Mouse (Mus musculus) gastrocnemius, postnatal 10 days (tissue): Measurements from ENCODE around the gene Atp1a2. TPM values are rescaled to one million over a fixed set of nuclear protein-coding genes. Genes with fewer than 3 reads are reported as not detected.

Source experiments
- DNase-seq: peaks from one replicate; pipeline ENCODE4 v3.0.0; 2021; ENCODE audit warnings: mixed read lengths
- total RNA-seq, 2 experiments: library from RNA; stranded (reverse); gene quantifications; 2 replicates each; pipeline ENCODE4 v1.2.3; 2021

Atp1a2 gene
- total RNA-seq, 2 experiments from 2014 or later: 695 to 761 TPM

DNA sequence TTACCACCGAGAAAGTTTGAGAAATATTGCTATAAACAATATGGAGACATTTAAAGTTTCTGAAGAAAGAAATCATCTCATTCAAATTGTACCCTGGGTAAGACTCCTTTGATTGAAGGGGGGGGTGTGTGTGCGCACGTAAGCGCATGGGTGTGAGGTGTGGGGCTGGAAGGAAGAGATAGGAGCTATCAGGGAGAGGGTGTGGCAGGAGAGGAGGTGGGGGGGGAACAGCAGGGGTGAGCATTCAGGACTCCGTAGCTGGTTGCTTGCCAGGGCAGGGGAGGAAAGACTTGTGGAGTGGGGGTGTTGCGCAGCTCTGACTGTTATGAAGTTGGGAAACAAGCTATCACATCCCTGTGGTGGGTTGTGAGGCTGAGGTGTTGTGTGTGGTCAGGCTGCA, 6.6 kb upstream of the Atp1a2 start:
- DNase-seq: no peak

DNA sequence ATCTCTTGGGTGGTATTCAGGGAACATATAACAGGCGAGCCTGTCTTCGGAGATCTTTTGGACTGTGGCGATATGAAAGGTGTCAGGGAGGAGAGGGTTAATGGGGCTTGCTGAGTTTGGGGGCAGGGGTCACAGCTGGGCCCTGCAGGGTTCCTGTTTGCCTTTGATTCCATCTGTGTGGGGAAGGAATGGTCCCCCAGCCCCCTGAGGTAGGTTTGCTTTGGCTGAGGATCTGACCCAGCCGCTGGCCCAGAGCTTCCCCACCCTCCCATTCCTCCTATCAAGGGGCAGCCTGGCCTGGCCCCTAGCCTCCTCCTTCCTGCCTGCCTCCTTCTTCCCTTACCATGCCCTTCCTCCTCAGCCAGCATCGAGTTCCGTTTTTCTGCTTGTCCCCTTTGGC, 5.0 kb upstream of the Atp1a2 start:
- no peak for DNase-seq

DNA sequence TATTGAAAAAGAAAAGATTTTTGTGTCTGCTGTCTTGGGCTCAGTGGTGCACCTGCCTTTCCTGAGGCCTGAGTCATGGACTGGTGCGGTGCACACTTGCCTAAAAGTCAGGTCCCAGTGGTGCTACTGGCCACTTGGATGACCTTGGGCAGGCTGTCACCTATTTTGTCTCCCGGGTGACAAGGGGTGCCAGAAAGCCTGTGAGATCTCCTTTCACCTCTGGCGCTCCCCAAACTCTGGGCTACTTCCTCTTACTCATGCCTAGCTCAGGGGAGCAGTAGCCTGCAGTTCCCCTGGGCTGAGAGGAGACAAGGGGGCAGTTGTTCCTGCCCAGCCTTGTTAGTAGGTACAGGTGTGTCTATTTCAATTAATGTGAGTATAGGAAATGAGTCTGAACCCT, 4.4 kb upstream of the Atp1a2 start:
- DNase-seq: no peak

DNA sequence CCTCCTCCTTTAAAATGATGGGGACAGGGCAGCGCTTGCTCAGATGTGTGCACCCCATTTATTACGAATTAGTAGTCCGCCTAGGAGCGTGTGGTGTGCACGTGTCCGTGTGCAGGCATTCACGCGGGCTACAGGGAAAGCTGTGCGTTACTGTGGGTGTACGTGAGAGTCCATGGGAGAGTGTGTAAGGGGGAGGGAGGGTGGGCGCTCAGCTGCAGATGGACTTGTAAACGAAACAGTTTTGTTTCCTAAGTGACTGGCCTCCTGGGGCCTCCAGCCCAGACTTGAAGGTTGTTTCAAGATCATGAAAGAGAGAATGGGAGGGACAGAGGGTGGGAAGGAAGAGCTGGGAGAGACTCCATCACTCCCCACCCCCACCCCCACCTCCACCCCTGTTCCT, 3.3 kb upstream of the Atp1a2 start:
- no peak for DNase-seq

DNA sequence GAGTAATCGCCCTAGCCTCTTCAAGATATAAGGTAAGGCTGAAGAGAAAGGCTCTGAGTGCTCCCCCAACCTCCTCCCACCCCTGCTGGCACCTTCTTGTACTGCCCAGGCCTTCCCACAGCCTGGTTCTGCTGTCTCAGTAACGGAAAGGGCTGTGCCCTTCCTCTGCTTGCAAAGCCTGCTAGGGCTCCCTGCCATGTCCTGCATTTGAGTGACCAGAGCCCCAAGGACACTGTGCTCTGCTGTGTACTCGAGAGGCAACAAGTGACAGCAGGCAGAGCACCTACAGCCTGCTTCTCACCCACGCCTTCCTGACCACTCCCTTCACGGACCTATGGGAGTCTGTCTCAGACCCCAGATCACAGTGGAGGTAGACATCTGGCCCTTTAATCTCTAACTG, 2.4 kb upstream of the Atp1a2 start:
- DNase-seq: no peak

DNA sequence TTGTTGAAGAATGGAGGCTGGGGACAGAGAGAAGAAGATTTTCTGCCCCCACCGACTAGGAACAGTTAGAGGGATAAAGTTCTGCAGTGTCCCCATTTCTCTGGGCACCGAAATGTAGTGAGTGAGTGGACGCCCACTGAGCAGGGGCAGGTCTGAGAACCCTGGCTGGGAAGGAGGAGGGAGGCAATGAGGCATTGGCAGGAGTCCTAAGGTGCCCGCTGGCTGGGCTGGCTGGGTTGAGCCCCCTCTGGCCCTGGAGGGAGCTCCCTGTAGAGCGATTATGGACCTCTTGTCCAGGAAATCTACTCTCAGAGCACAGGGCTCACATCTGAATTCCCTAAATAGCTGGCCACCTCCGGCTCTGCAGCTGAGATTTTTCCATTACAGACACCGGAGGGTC, 1.7 kb upstream of the Atp1a2 start:
- no peak for DNase-seq

DNA sequence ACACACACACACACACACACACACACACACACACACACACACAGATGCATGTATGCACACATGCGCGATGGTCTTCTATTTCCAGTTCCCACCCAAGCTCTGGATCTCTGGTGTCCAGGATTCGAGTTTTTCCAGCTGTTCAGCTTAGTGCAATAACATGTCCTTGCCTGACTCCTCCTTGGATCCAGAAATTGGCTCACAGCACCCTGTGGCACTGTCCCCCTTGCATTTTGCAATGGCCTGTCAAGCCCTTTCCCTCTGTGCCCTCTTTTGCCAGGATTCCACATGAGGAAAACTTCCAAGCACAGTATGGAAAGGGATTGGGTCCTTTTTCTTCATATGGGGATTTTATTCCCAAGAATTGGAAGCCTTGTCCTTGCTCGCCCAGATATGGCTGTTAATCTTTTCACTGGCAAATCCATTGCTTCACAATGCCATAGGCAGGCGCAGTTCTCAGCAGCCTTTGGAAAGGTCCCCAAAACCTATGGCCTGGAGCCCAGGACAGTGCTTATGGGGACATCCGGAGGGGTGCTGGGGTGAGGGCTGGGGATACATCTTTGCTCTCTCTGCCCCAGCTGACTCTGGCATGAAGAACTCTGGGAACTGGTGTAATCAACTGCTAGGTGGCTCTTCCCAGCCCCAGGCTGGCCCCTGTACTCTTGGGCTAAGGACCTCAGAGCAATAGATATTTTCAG, 901 bp downstream of the Atp1a2 start:
- no peak for DNase-seq

DNA sequence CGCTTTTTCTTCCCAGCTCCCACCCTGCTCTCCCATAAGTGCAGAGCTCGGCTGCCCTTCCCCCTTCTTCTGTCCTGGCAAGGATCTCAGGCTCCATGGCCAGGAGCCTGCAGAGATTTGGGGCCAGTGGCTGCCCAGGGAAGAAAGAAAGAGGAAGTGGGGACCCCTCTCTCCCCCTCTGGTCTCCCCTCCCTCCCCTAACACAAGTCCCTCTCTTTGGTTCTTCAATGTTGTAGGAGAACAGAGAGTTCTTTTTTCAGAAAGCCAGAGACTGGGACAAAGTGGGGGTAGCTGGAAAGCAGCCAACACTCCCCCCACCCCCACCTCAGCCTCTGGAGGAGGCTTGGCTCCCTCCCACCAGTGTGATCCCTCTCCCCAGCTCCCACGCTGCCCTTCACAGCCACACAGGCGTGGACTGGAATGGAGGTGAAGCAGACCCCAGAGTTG, 2.1 kb downstream of the Atp1a2 start:
- DNase-seq: no peak

DNA sequence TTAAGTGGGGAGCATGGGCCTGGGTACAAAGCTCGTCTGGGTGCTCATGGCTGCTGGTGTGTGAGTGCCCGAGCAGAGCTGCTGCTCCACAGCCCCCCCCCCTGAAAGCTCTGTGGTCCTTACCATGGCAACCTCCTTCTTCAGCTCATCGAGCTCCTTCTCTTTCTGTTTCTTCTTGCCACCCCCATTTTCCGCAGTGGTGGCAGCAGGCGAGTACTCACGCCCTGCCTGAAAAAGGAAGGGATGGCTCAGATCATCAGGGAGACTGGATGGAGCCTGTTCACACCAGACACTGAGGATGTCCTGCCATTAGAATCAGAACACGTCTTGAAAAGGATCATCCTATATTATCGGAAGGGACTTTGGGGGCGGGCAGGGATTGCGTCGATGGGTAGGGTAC, 4.4 kb downstream of the Atp1a2 start:
- no peak for DNase-seq

DNA sequence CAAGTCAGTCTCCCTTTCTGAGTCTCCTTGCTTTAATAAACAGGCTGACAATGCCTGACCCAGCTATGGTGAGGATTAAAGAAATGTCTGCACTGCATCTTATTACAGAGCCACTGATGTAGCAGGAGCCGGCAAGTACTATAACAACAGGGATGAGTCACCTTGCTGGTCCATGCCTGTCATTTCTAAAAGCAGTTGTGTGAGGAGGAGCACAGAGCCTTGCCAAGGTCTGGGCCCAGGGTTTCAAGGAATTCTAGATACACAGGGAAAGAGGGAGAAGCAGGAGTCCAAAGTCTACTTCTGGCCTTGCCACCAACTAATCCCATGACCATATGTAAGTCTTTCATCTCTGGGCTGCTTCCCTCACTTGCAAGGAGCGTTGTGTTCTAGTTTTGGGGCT, 5.0 kb downstream of the Atp1a2 start:
- no peak for DNase-seq

DNA sequence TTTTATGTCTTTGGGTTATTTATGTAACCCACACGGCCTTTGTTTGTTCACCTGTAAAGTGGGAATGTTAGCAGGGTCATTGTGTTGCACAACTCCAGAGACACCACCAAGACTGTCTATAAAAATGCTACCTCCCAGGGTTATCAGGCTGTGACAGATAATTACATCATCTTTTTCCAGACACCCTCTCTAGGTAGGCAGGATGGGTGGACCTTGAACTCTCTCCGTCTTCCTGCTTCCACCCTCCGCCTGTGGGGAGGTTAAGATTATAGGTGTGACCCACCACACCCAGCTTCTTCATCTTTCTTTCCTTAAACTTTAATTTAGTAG, 8.3 kb downstream of the Atp1a2 start:
- no peak for DNase-seq

DNA sequence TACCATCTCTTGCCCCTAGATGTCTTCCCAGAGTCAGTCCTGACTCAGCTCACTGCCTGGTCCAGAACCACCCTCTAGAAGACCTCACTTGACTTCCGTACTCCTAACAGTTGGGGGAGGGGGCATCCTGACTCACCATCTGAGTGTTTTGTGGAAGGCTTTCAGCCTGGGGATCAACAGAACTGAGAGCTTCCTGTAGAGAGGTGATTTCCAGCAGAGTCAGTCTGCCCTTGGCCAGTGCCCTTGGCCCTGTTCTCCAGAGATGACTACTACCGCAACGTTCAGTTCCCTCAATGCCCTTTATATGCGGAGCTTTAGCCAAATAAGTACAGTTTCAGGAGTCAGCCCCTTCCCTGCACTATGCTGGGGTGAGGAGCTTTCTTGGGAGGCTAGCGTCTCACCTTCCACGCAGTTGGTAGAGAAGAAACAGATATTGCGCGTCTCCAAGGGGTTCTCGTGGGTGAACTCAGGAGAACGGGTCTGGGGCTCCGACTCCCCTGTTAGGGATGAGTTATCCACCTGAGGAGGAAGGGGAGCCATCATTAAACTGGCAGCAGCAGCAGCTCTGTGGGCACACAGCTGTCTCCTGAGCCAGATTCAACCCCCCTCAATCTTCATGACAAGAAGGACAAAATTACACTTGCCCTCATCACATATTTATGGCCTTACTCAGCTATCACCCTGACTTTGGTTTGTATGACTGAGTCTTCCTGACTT, 8.8 kb downstream of the Atp1a2 start:
- no peak for DNase-seq

DNA sequence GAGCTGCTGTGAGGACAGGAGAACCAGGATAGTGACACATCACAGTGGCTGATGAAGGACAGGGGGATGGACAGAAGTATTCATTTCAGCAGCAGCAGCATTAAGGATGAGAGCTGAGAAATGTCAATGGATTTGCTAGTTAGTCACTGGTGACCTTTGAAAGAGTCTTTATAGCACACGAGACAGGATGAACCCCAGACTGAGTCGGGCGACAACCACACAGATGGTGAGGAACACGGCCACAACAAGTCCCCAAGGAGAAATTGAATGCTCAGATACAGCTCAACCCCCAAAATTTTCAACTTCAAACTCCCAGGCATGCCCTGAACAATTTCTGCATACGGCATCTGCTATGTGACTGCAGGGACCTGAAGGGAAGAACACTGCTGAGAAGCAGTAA, 11.1 kb downstream of the Atp1a2 start:
- no peak for DNase-seq

DNA sequence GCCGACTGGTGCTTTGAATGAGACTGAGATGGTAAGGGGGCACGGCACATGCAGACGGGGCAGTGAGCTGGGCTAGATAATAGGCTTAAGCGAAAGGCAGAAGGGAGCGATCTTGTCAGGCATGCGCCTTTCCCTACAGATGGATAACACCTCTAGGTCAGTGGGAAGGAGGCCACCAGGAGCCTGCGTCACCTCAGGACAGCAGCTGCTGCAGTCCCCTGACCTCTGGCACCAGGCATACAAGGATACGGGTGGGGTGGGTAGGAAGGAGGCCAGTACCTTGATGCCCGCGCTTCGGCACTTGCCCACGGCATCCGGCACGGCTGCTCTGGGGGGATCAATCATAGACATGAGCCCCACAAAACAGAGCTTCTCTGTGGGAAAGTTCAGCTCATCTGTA, 13.6 kb downstream of the Atp1a2 start:
- peak; percentile 22 for DNase-seq

DNA sequence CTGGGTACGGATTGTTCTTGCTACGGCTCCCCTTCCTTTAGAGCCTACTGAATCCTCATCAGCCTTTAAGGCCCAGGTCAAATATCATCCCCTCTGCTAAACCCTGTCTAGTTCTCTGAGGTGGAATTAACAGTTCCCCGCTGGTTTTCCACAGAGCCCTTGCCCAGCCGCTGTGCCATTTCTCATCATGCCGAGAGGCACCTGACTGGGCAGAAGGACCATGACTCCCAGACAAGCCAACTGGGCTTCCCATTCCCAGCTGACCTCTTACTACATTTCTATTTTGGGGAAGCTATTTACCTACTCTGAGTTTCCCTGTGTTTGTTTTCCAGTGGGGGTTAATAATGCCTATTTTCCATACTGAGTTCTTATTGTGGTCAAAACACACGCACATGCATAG, 14.8 kb downstream of the Atp1a2 start:
- DNase-seq: no peak

DNA sequence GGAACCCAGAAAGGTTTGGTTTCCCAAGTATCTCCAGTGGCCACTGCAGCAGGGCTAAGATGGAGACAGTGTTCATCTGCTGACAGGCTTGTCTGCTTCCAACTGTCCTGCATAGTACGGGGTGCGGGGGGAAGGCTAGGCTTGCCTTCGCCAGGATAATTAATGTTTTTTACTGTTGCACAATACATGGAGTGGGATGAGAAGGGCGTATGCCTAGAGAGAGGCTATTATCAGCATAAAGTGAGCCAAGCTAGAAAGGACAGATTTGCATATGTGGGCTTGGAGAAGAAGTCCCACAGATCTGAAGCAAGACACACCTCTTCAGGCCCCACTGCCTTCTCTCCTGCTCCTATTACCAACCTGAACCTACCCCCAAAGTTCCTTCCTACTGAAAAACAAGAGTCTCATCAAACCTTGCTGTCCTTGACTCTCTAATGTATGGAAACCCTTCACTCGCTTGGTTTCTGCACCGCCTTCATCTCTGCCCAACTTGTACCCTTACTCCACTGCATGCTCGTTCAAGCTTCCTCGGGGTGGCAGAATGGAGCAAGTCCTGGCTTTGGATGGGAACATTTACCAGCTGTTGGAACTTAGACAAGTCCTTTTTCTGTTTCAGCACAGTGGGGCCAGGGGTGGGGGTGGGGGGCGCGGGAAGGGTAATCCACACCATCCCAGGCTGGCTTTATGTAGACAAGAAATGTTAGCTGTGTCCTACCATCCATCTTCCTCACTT, 16.2 kb downstream of the Atp1a2 start:
- DNase-seq: no peak

DNA sequence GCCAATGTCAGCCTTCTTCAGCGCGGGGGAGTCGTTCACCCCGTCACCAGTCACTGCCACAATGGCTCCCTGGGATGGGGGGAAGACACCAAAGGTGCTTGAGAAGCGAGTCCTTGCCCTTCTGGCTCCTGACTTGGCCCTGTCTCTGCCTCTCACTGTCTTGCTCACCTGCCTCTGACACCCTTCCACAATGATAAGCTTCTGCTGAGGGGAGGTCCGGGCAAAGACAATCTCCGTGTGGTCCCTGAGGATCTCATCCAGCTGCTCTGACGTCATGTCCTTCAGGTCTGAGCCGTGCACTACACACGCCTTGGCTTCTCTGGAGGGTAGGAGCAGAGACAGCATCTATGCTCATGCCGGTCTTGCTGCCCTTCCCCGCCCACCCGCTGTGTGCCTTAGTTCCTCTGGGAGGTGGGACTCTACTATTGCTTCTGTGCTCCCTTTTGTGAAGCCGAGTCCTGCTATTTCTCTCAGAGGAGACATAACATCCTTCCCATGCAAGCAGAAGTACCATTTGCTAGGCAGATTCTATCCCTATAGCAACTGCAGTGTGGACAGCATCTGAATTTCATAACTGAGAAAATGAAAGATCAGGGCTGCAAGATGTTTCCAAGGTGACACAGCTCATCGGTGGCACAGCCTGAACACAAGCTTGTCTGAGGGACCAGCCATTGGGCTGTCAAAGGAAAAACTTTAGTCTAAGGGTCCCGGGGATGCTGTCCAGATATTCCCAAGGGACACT, 17.9 kb downstream of the Atp1a2 start:
- no peak for DNase-seq

DNA sequence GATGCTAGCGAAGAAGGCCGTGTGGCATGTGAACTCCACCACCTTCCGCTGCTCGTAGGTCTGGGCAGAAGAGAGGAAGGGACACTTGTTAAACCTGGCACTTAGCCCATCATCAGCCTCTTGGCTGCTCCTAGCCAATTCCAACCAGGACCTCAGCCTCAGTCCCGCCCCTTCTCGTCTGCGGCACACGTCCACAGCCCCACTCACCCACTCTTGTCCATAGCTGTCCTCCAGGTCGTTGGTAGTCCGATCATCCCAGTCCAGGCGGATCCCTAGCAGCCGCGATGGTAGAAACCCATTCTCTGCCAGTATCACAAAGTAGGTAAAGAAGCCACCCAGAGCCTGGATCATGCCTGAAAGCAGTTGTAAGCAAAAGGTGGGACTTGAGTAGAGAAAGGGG, 19.5 kb downstream of the Atp1a2 start:
- no peak for DNase-seq

DNA sequence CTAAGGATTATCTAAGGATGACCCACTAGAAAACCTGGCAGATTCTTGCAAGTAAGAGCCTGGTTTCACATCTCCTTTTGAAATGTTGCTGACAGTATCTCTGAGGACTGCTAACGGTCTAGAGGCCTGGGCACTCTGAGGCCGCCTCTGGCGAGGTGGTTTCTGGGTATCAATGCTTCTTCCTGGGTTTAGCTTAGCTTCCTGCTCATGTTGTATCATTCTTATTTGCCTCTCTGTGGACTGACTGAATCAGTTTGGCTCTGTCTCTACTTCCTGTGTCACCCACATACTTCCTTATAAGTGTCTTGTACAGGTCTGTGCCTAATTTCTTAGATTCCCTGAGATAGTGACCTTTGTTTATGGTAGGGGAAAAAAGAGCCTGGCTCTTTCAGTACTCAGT, 20.7 kb downstream of the Atp1a2 start:
- no peak for DNase-seq

DNA sequence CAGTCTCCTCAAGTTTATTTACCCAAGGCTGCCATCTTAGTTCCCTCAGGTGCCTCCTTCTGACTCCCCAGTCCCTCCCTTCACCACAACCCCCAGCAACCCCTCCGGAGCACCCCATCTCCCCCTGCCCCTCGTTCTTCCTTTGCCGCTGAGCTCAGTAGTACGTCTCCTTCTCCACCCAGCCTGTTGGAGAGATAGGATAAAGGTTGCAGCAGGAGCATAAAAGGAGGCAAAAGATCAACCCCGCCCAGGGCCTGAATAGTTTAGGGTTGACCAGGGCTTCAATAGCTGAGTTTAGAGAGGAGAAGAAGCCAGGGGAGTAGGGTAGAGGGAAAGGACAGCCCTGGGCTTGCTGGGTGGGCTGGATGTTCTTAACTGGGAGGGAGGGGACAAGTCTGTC, 23.3 kb downstream of the Atp1a2 start:
- no peak for DNase-seq

DNA sequence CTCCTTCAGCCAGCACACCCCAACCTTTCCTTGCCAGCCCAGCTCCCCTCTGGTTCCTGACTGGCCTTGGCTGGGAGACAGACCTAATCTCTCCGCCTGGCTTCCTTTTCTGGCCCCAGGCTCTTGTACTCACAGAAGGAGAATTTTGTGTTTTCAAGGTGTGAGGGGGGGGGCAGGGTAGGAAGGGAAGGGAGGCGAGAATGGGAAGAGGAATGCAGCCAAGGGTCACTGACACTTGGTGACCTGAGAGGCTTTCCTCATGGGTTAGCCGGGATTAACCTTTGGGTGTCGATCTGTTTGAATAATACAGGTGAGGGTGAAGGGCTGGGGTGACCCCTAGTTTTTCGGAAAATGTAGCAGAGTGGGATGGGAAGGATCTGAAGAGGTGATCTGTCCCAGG, 23.7 kb downstream of the Atp1a2 start:
- no peak for DNase-seq

DNA sequence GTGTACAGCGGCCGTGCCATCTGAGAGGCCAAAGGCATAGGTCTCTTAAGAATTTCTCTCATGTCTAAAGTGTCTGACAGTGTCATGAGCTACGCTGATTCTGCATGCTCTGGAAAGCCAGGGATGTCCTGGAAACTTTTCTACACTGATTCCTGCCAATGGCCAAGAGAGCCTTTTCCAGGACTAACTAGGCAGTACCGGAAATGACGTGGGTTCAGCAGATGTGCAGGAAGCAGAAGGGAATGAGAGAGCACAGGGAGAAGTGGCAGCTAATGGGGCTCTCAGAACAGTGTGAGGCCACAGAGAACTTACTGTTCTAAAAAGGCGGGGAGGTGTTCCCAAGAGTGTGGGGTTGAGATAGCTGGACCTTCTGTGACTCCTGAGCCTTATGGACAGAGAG, 24.5 kb downstream of the Atp1a2 start:
- no peak for DNase-seq

DNA sequence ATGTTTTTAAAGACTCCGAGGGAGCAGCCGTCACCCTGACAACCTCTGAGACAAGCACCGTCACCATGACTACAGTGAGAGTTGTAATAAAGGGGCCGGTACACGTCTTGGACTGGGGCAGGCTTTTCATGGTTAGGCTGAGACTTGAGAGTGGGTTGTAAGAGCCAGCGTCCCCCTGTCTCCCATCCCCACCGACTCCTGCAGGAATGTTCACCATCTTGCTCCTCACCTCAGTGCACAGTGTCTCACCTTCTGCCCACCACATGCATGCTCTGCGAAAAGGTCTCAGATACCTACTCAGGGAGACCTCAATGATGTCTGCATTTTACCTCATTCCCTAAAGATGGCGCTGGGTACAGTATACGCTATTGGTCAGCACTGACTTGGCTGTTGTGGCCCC, 26.1 kb downstream of the Atp1a2 start:
- DNase-seq: no peak
